Mouse (Mus musculus) adipocyte (in vitro differentiated cells): ENCODE measurements around the gene Ccdc110.

Experiments
- DNase-seq: peaks from one replicate; pipeline ENCODE4 v3.0.0-alpha.2; 2016; ENCODE audit warnings: low spot score

The Ccdc110 gene

GRCm38 (mm10) chr8:45934582-45935014, at the start of gene Ccdc110:
Gene Ccdc110 (plus strand): TSS chr8:45934619.
- peak; percentile 84 for DNase-seq

- DNase-seq, result no peak
Observed at GRCm38 (mm10) chr8:45885202-45885685, 49.2 kb upstream of the Ccdc110 start, which contains the start of gene Pdlim3. Gene Pdlim3 (plus strand): TSS chr8:45885461.

GRCm38 (mm10) chr8:45885775-45886174, 48.6 kb upstream of the Ccdc110 start:
- no peak for DNase-seq

GRCm38 (mm10) chr8:45889737-45890136, 44.7 kb upstream of the Ccdc110 start:
- DNase-seq, result no peak

GRCm38 (mm10) chr8:45896590-45896989, 37.8 kb upstream of the Ccdc110 start:
- DNase-seq, result no peak

GRCm38 (mm10) chr8:45899783-45900182, 34.6 kb upstream of the Ccdc110 start:
- no peak for DNase-seq

GRCm38 (mm10) chr8:45901626-45902025, 32.8 kb upstream of the Ccdc110 start:
- no peak for DNase-seq

- DNase-seq, result no peak
Observed at GRCm38 (mm10) chr8:45903659-45904058, 30.8 kb upstream of the Ccdc110 start.

- no peak for DNase-seq
Observed at GRCm38 (mm10) chr8:45905591-45906250, 28.7 kb upstream of the Ccdc110 start.

GRCm38 (mm10) chr8:45906251-45906619, 28.2 kb upstream of the Ccdc110 start:
- no peak for DNase-seq

GRCm38 (mm10) chr8:45913707-45914106, 20.7 kb upstream of the Ccdc110 start:
- DNase-seq, result no peak

GRCm38 (mm10) chr8:45916496-45916895, 17.9 kb upstream of the Ccdc110 start:
- DNase-seq, result no peak

GRCm38 (mm10) chr8:45917040-45917679, 17.3 kb upstream of the Ccdc110 start:
- DNase-seq, result no peak

- DNase-seq, result no peak
Observed at GRCm38 (mm10) chr8:45918891-45919290, 15.5 kb upstream of the Ccdc110 start.

- no peak for DNase-seq
Observed at GRCm38 (mm10) chr8:45920392-45920791, 14.0 kb upstream of the Ccdc110 start.

GRCm38 (mm10) chr8:45922116-45922515, 12.3 kb upstream of the Ccdc110 start:
- DNase-seq, result no peak

GRCm38 (mm10) chr8:45936986-45937385, 2.6 kb downstream of the Ccdc110 start:
- no peak for DNase-seq

- DNase-seq, result no peak
Observed at GRCm38 (mm10) chr8:45946283-45946682, 11.9 kb downstream of the Ccdc110 start.

- DNase-seq, result no peak
Observed at GRCm38 (mm10) chr8:45950622-45951021, 16.2 kb downstream of the Ccdc110 start.

- DNase-seq, result no peak
Observed at GRCm38 (mm10) chr8:45970894-45971293, 36.5 kb downstream of the Ccdc110 start.

GRCm38 (mm10) chr8:45973988-45974505, 39.6 kb downstream of the Ccdc110 start:
- DNase-seq, result no peak

GRCm38 (mm10) chr8:45975126-45975836, 40.9 kb downstream of the Ccdc110 start, which contains the start of the genes 1700029J07Rik and Ufsp2:
Gene 1700029J07Rik (minus strand): TSS chr8:45975252.
Gene Ufsp2 (plus strand): TSS chr8:45975528.
- DNase-seq, result peak; percentile 98
